Mouse (Mus musculus): Measurements from ENCODE around the gene Pde1a.

GRCm38 (mm10) chr2:79839513-79839912, 289.7 kb downstream of the Pde1a start:
- TF ChIP-seq CTCF (IDR thresholded peaks at IDR 0.05; ENCODE audit: control insufficient read depth, insufficient read depth, insufficient read length) = no peak
- no peak for TF ChIP-seq MYOD1 (IDR thresholded peaks at IDR 0.05; ENCODE audit: control insufficient read depth, insufficient read length, low read depth)
